Mouse (Mus musculus): ENCODE measurements around the gene Snap47.

DNA sequence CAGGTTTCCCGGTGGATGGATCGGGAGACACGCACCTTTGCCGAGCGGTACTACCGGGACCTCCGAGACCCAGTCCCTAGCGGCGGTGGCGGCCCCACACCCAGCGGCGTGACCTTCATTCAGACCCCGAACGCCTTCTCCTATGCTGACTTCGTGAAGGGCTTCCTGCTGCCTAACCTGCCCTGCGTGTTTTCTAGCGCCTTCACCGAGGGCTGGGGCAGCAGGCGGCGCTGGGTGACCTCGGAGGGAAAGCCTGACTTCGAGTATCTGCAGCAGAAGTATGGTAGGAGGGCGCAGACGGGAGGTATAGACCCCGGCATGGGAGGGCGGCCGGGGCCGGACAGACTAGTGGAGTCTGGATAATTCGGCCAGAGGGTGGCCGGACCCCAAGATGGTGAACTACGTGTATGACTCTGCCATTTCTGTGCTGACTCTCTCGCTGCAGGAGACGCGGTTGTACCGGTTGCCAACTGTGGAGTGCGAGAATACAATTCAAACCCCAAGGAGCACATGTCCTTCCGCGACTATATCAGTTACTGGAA, 685 bp downstream of the Snap47 start:
- TF ChIP-seq EP300 (IDR thresholded peaks at IDR 0.05; ENCODE audit: low read depth) (no peak), CTCF (IDR thresholded peaks at IDR 0.05; ENCODE audit: low read depth) (peak; percentile 51; the same call in 1 of the 2 replicates)

Data from liver, embryonic 14.5 days (tissue).